Mouse (Mus musculus) small intestine, adult 2 months (tissue): ENCODE measurements around the gene Ccdc125. TPM values are rescaled to one million over a fixed set of nuclear protein-coding genes. Genes with fewer than 3 reads are reported as not detected.

Source experiments
- H3K27ac ChIP-seq: fragments of 200-500 bp; 2 replicates; pipeline ENCODE4 v1.5.1; 2012; ENCODE audit warnings: low read depth, low read length, control low read depth, inconsistent platforms; ENCODE audit not compliant: insufficient read depth
- H3K27me3 ChIP-seq: fragments of 200-500 bp; 2 replicates; pipeline ENCODE4 v1.6.1; 2012; ENCODE audit warnings: mild to moderate bottlenecking, moderate library complexity, low read length, inconsistent platforms; ENCODE audit not compliant: control insufficient read depth, insufficient read depth
- H3K36me3 ChIP-seq: fragments of 200-500 bp; 2 replicates; pipeline ENCODE4 v1.6.1; 2012; ENCODE audit warnings: mild to moderate bottlenecking, low read length, control low read depth, inconsistent platforms; ENCODE audit not compliant: control insufficient read depth, insufficient read depth
- H3K4me1 ChIP-seq: fragments of 200-500 bp; 2 replicates; pipeline ENCODE4 v1.6.1; 2012; ENCODE audit warnings: low read length, inconsistent platforms, mixed read lengths; ENCODE audit not compliant: control insufficient read depth, insufficient read depth, insufficient read length
- H3K4me3 ChIP-seq: fragments of 200-500 bp; 2 replicates; pipeline ENCODE4 v1.5.1; 2012; ENCODE audit warnings: low read depth, mild to moderate bottlenecking, control low read depth, inconsistent platforms, low read length, moderate library complexity
- CTCF ChIP-seq: fragments of 200-500 bp; IDR thresholded peaks from 2 replicates; pipeline ENCODE4 v1.5.1; 2012; ENCODE audit warnings: low read depth, mild to moderate bottlenecking, control low read depth, inconsistent platforms, low read length, moderate library complexity, mixed read lengths; ENCODE audit not compliant: insufficient replicate concordance, insufficient read length; ENCODE audit errors: extremely low read depth
- POLR2A ChIP-seq: fragments of 200-500 bp; IDR thresholded peaks from 2 replicates; pipeline ENCODE4 v1.6.1; 2012; ENCODE audit warnings: low read depth, mild to moderate bottlenecking, control low read depth, inconsistent platforms, low read length, moderate library complexity
- WGBS: fragments of 180-500 bp; shearing (Covaris S2); methylation state at CpG from one replicate; pipeline ENCODE4 v1.1.7; 2018; 5-methylcytosine and 5-hydroxymethylcytosine counted together
- polyA plus RNA-seq: library from polyadenylated mRNA; depleted of rRNA; stranded (reverse); fragments of >200 nt; gene quantifications from 2 replicates; pipeline ENCODE4 v1.2.3, GENCODE M21; 2012; rRNA removed

Gene Ccdc125
- polyA plus RNA-seq, 1 experiment, result 0.41 TPM

- no peak overlapping the region for H3K4me3 ChIP-seq
- H3K4me1 ChIP-seq, result peaks cover 2% of the 10 kb centered on the region; the same call in 1 of the 2 replicates
- no peaks in the 10 kb centered on the region for H3K27me3 ChIP-seq
- no peak overlapping the region for H3K27ac ChIP-seq
- peaks cover 21% of the 10 kb centered on the region for H3K36me3 ChIP-seq
- 100% methylated on average over 2 of the region's 2 CpGs for WGBS
- TF ChIP-seq CTCF, result no peak
- no peak for TF ChIP-seq POLR2A
Observed at GRCm38 (mm10) chr13:100732756-100733155, 63.2 kb downstream of the Ccdc125 start.

GRCm38 (mm10) chr13:100742831-100743230 lies 73.3 kb downstream of the Ccdc125 start:
- Histone ChIP-seq H3K4me3 (peak overlapping the region; percentile 49; the same call in 1 of the 2 replicates), H3K27me3 (no peaks in the 10 kb centered on the region), H3K27ac (peak overlapping the region; percentile 83), H3K4me1 (peaks cover 6% of the 10 kb centered on the region; the same call in 1 of the 2 replicates), H3K36me3 (peaks cover 15% of the 10 kb centered on the region)
- 69% methylated on average over 5 of the region's 5 CpGs for WGBS
- TF ChIP-seq CTCF (no peak), POLR2A (no peak)

GRCm38 (mm10) chr13:100743346-100744035 lies 74.0 kb downstream of the Ccdc125 start:
- H3K4me3 ChIP-seq, result peak overlapping the region; percentile 86
- H3K27ac ChIP-seq, result peak overlapping the region; percentile 83
- peaks cover 6% of the 10 kb centered on the region; the same call in 1 of the 2 replicates for H3K4me1 ChIP-seq
- peaks cover 9% of the 10 kb centered on the region for H3K36me3 ChIP-seq
- TF ChIP-seq POLR2A, result no peak
- no peak for TF ChIP-seq CTCF
- H3K27me3 ChIP-seq, result no peaks in the 10 kb centered on the region
- 21% methylated on average over 11 of the region's 11 CpGs for WGBS

- TF ChIP-seq CTCF, result no peak
- TF ChIP-seq POLR2A, result peak; percentile 54
- peaks cover 6% of the 10 kb centered on the region; the same call in 1 of the 2 replicates for H3K4me1 ChIP-seq
- H3K36me3 ChIP-seq, result peaks cover 8% of the 10 kb centered on the region
- peak within 1 kb of the TSS; percentile 86 for H3K4me3 ChIP-seq
- H3K27ac ChIP-seq, result peak within 1 kb of the TSS; percentile 93
- no peaks in the 10 kb centered on the region for H3K27me3 ChIP-seq
- under 1% methylated on average over 52 of the region's 52 CpGs for WGBS
Observed at GRCm38 (mm10) chr13:100744036-100744744, 74.7 kb downstream of the Ccdc125 start, which contains the start of gene Mrps36. TSS of gene Mrps36 (minus strand) at chr13:100744659.

DNA sequence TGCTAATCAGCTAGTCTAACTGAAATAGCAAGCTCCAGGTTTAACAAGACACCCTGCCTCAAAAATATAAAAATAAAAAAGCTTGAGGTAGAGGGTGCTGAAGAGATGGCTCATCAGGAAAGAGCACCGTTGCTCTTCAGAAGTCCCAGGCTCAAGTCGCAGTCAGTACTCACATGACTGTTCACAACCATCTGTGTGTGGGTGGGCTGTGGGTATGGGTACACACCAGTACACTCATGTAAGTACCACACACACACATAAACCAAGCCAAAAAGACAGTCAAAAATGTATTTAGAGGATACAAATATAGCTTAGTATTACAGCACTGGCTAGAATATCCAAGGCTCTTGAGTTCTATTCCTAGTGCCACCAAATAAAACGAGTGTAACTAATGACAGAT lies 76.6 kb downstream of the Ccdc125 start:
- 86% methylated on average over 3 of the region's 3 CpGs for WGBS
- TF ChIP-seq CTCF (no peak), POLR2A (no peak)
- Histone ChIP-seq H3K27ac (no peak overlapping the region), H3K4me1 (peaks cover 6% of the 10 kb centered on the region; the same call in 1 of the 2 replicates), H3K36me3 (no peaks in the 10 kb centered on the region), H3K4me3 (no peak overlapping the region), H3K27me3 (no peaks in the 10 kb centered on the region)

Other genes starting within 250 kb of the Ccdc125 start
- 3.7 and 7.6 TPM in 2 replicates for gene Naip1, start 216.8 kb upstream of the Ccdc125 start, polyA plus RNA-seq
- 4.3 and 9.1 TPM in 2 replicates for gene Gtf2h2, start 177.1 kb upstream of the Ccdc125 start, polyA plus RNA-seq
- gene Ocln, start 117.0 kb upstream of the Ccdc125 start, polyA plus RNA-seq, result 7.4 and 23.3 TPM in 2 replicates
- 8.0 and 18.3 TPM in 2 replicates for gene Marveld2, start 52.7 kb upstream of the Ccdc125 start, polyA plus RNA-seq
- gene Ak6, start 18.7 kb upstream of the Ccdc125 start, polyA plus RNA-seq, result 5.5 and 10.0 TPM in 2 replicates
- 0.42 and 0.75 TPM in 2 replicates for gene Rad17, start 18.7 kb upstream of the Ccdc125 start, polyA plus RNA-seq
- gene Taf9, start 18.1 kb upstream of the Ccdc125 start, polyA plus RNA-seq, result 0.13 and 0.63 TPM in 2 replicates
- 2.9 and 6.9 TPM in 2 replicates for gene Cdk7, start 61.2 kb downstream of the Ccdc125 start, polyA plus RNA-seq
- 28.9 and 50.7 TPM in 2 replicates for gene Mrps36, start 74.9 kb downstream of the Ccdc125 start, polyA plus RNA-seq
- 0.33 TPM in 1 of 2 replicates, not detected in the other for gene Cenph, start 106.2 kb downstream of the Ccdc125 start, polyA plus RNA-seq
- gene Ccnb1, start 116.9 kb downstream of the Ccdc125 start, polyA plus RNA-seq, result 4.3 and 11.2 TPM in 2 replicates
- gene Slc30a5, start 163.7 kb downstream of the Ccdc125 start, polyA plus RNA-seq, result 14.0 and 24.7 TPM in 2 replicates